Mouse (Mus musculus) ES-Bruce4 (cell line): ENCODE results near the gene Gtf2a1. TPM values are rescaled to one million over a fixed set of nuclear protein-coding genes. Genes with fewer than 3 reads are reported as not detected.

Experiments used
- H3K27ac ChIP-seq: 2 replicates; pipeline ENCODE4 v1.5.1; 2012; ENCODE audit warnings: low read length, inconsistent platforms; ENCODE audit not compliant: insufficient read depth
- H3K27me3 ChIP-seq: 2 replicates; pipeline ENCODE4 v1.6.1; 2012; ENCODE audit warnings: mild to moderate bottlenecking, low read length, inconsistent platforms; ENCODE audit not compliant: control insufficient read depth, poor library complexity, insufficient read depth, severe bottlenecking
- H3K36me3 ChIP-seq: 2 replicates; pipeline ENCODE4 v1.6.1; 2012; ENCODE audit warnings: inconsistent platforms, mild to moderate bottlenecking, low read length, moderate library complexity; ENCODE audit not compliant: control insufficient read depth, poor library complexity, insufficient read depth, severe bottlenecking
- H3K4me1 ChIP-seq: one replicate; pipeline ENCODE4 v1.8.1; 2011; ENCODE audit warnings: low read length; ENCODE audit not compliant: control insufficient read depth, insufficient read depth
- H3K4me3 ChIP-seq: 2 replicates; pipeline ENCODE4 v1.5.1; 2011; ENCODE audit warnings: low read depth, mild to moderate bottlenecking, low read length
- H3K9ac ChIP-seq: 2 replicates; pipeline ENCODE4 v1.6.1; 2012; ENCODE audit warnings: low read depth, mild to moderate bottlenecking, inconsistent platforms; ENCODE audit not compliant: poor library complexity, severe bottlenecking
- H3K9me3 ChIP-seq: replicated peaks from 2 replicates; pipeline ENCODE4 v1.6.1; 2012; ENCODE audit warnings: mild to moderate bottlenecking, low read length, inconsistent platforms; ENCODE audit not compliant: control insufficient read depth, poor library complexity, insufficient read depth, severe bottlenecking
- CTCF ChIP-seq: IDR thresholded peaks from one replicate; pipeline ENCODE4 v1.8.1; 2011; ENCODE audit warnings: low read depth, low read length
- EP300 ChIP-seq: IDR thresholded peaks from 2 replicates; pipeline ENCODE4 v1.6.1; 2011; ENCODE audit warnings: low read depth, low read length; ENCODE audit not compliant: insufficient read depth
- POLR2A ChIP-seq: IDR thresholded peaks from one replicate; pipeline ENCODE4 v1.8.1; 2011; ENCODE audit warnings: low read length; ENCODE audit not compliant: insufficient read depth
- polyA plus RNA-seq: library from polyadenylated mRNA; stranded (reverse); fragments of >200 nt; gene quantifications from 2 replicates; pipeline ENCODE4 v1.2.4, GENCODE M21; 2011; ENCODE audit warnings: low read depth; ENCODE audit not compliant: missing spikeins, insufficient read depth, insufficient read length

The Gtf2a1 gene
- 72.1 and 77.4 TPM in 2 replicates for polyA plus RNA-seq

- Histone ChIP-seq H3K27ac (peak within 1 kb of the TSS; percentile 89), H3K27me3 (no peaks in the 10 kb centered on the region), H3K9me3 (no peaks in the 10 kb centered on the region), H3K4me3 (peak within 1 kb of the TSS; percentile 99), H3K4me1 (no peaks in the 10 kb centered on the region), H3K9ac (peak within 1 kb of the TSS; percentile 100), H3K36me3 (peaks cover 8% of the 10 kb centered on the region)
- TF ChIP-seq CTCF (no peak), POLR2A (peak; percentile 98), EP300 (0 out of 2 replicates have a peak, but pooled peaks have one; percentile 29)
Measured at GRCm38 (mm10) chr12:91589847-91590690, at the start of gene Gtf2a1. Gtf2a1 (minus strand) TSS chr12:91590487.

GRCm38 (mm10) chr12:91638351-91638750, 48.1 kb upstream of the Gtf2a1 start:
- TF ChIP-seq EP300 (no peak), CTCF (no peak), POLR2A (no peak)

GRCm38 (mm10) chr12:91637136-91637909, 47.0 kb upstream of the Gtf2a1 start:
- H3K36me3 ChIP-seq = peaks cover 15% of the 10 kb centered on the region
- no peak overlapping the region for H3K27ac ChIP-seq
- TF ChIP-seq CTCF = no peak
- TF ChIP-seq POLR2A = no peak
- TF ChIP-seq EP300 = no peak
- no peak overlapping the region for H3K9ac ChIP-seq
- H3K27me3 ChIP-seq = no peaks in the 10 kb centered on the region
- no peaks in the 10 kb centered on the region for H3K9me3 ChIP-seq
- H3K4me3 ChIP-seq = no peak overlapping the region
- H3K4me1 ChIP-seq = peaks cover 3% of the 10 kb centered on the region

More at GRCm38 (mm10) chr12:91638351-91638750, 48.1 kb upstream of the Gtf2a1 start:
- Histone ChIP-seq H3K4me1 (peaks cover 3% of the 10 kb centered on the region), H3K27ac (no peak overlapping the region), H3K27me3 (no peaks in the 10 kb centered on the region), H3K9ac (no peak overlapping the region), H3K4me3 (no peak overlapping the region), H3K9me3 (no peaks in the 10 kb centered on the region), H3K36me3 (peaks cover 15% of the 10 kb centered on the region)

GRCm38 (mm10) chr12:91626482-91626881, 36.2 kb upstream of the Gtf2a1 start:
- no peaks in the 10 kb centered on the region for H3K36me3 ChIP-seq
- H3K4me3 ChIP-seq = no peak overlapping the region
- no peaks in the 10 kb centered on the region for H3K9me3 ChIP-seq
- no peak overlapping the region for H3K27ac ChIP-seq
- H3K9ac ChIP-seq = no peak overlapping the region
- no peaks in the 10 kb centered on the region; the same call in 1 of the 2 replicates for H3K27me3 ChIP-seq
- no peaks in the 10 kb centered on the region for H3K4me1 ChIP-seq
- TF ChIP-seq POLR2A = no peak
- TF ChIP-seq EP300 = no peak
- no peak for TF ChIP-seq CTCF

GRCm38 (mm10) chr12:91625013-91625412, 34.7 kb upstream of the Gtf2a1 start:
- Histone ChIP-seq H3K36me3 (no peaks in the 10 kb centered on the region), H3K27ac (no peak overlapping the region), H3K4me1 (no peaks in the 10 kb centered on the region), H3K9me3 (no peaks in the 10 kb centered on the region), H3K4me3 (no peak overlapping the region), H3K27me3 (no peaks in the 10 kb centered on the region; the same call in 1 of the 2 replicates), H3K9ac (no peak overlapping the region)
- TF ChIP-seq CTCF (peak; percentile 31), EP300 (no peak), POLR2A (no peak)
